Comparison of ENCODE assay signal across 13 mouse cellular contexts in the genomic region with DNA sequence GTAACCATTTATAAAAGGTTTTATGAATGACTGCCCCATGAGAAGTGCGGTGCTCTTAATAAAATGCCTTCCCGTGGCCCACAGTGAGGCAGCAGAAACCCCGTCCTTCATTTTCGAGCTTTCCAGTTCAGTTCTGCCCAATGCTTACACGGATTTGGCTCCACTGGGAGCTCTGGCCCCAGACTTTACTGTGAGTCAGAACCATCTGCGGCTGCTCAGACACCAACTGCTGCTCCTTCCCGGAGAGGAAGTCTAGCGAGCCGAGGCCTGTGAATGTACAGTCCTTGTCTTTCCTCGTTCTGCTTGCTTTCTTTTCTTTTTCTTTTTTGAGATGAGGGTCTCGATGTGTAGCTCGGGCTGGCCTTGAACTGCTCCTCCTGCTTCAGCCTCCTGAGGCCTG. TPM values are rescaled to one million over a fixed set of nuclear protein-coding genes. Genes with fewer than 3 reads are reported as not detected.
DNase-seq lines count a peak whose midpoint lies in the region; ATAC-seq and TF ChIP-seq lines count a peak whose summit lies in the region.
"Had no signal": no experiment of that assay in that cellular context is flagged by ENCODE, and none has a peak within 500 bp of the region (broad histone marks: within the 10 kb centered on the region; RNA-seq: fewer than 3 reads in every experiment).

No protein-coding gene starts in this region.

- H3K4me3 ChIP-seq in heart, embryonic 12.5 days, result no peak overlapping the region
- no peak overlapping the region for H3K4me3 ChIP-seq in hindbrain, postnatal 0 days (ENCODE audit: low read length)
- H3K4me3 ChIP-seq: limb, embryonic 15.5 days; lung, embryonic 15.5 days; myocyte had no signal

- intact Hi-C loops in heart, postnatal 10 days (cut with DNase I), result no loop called here

- H3K27me3 ChIP-seq in heart, embryonic 12.5 days (replicated peaks), result no peaks in the 10 kb centered on the region
- H3K27me3 ChIP-seq in hindbrain, postnatal 0 days (ENCODE audit: insufficient read depth, low read length), result no peaks in the 10 kb centered on the region
- H3K27me3 ChIP-seq: limb, embryonic 15.5 days; lung, embryonic 15.5 days had no signal

- H3K9me3 ChIP-seq in heart, embryonic 12.5 days (replicated peaks), result peaks cover 4% of the 10 kb centered on the region; the same call in 1 of the 2 replicates
- H3K9me3 ChIP-seq in hindbrain, postnatal 0 days (ENCODE audit: low read length), result no peaks in the 10 kb centered on the region
- H3K9me3 ChIP-seq: limb, embryonic 15.5 days; lung, embryonic 15.5 days had no signal

- peak; percentile 12 to 26 for DNase-seq in heart, postnatal 10 days
- peak; percentile 66 to 68 for DNase-seq in cerebellum, postnatal 36 days
- peak; percentile 45 to 67 for DNase-seq in layer of hippocampus, postnatal 14 days (ENCODE audit: low spot score in 2 of 2)
- peak; percentile 68 for DNase-seq in right cerebral cortex, postnatal 25 days
- DNase-seq in ovary, adult 18-20 months (ENCODE audit: low spot score), result no peak
- DNase-seq in hindbrain, postnatal 0 days (ENCODE audit: low spot score), result no peak
- DNase-seq: gastrocnemius, postnatal 25 days; kidney, postnatal 14 days had no signal

- peaks cover 64% of the 10 kb centered on the region for H3K36me3 ChIP-seq in heart, embryonic 12.5 days
- peaks cover 8% of the 10 kb centered on the region; the same call in 1 of the 2 replicates for H3K36me3 ChIP-seq in hindbrain, postnatal 0 days (ENCODE audit: insufficient read depth, low read length)

- no peak overlapping the region for H3K4me2 ChIP-seq in heart, embryonic 12.5 days
- H3K4me2 ChIP-seq in hindbrain, postnatal 0 days (ENCODE audit: low read depth, low read length), result no peak overlapping the region
- H3K4me2 ChIP-seq: limb, embryonic 15.5 days; lung, embryonic 15.5 days had no signal

- 92% methylated on average over 12 of the region's 12 CpGs for WGBS in heart, embryonic 12.5 days
- 83% methylated on average over 12 of the region's 12 CpGs for WGBS in hindbrain, postnatal 0 days

- TF ChIP-seq CTCF in hindbrain, postnatal 0 days (IDR thresholded peaks at IDR 0.05; ENCODE audit: low read depth), result no peak

- no peak overlapping the region for H3K27ac ChIP-seq in heart, embryonic 12.5 days (ENCODE audit: poor library complexity, severe bottlenecking)
- H3K27ac ChIP-seq in hindbrain, postnatal 0 days, result no peak overlapping the region
- H3K27ac ChIP-seq: limb, embryonic 15.5 days; lung, embryonic 15.5 days had no signal

- no peaks in the 10 kb centered on the region for H3K4me1 ChIP-seq in heart, embryonic 12.5 days (replicated peaks)
- no peaks in the 10 kb centered on the region for H3K4me1 ChIP-seq in hindbrain, postnatal 0 days (ENCODE audit: insufficient read depth, low read length)
- H3K4me1 ChIP-seq: limb, embryonic 15.5 days; lung, embryonic 15.5 days had no signal

- no peak overlapping the region for H3K9ac ChIP-seq in heart, embryonic 12.5 days
- H3K9ac ChIP-seq in hindbrain, postnatal 0 days (replicated peaks; ENCODE audit: low read length), result no peak overlapping the region
- H3K9ac ChIP-seq: limb, embryonic 15.5 days; lung, embryonic 15.5 days had no signal

- ATAC-seq in heart, embryonic 12.5 days (ENCODE audit: insufficient number of reproducible peaks, low FRiP score), result no peak
- no peak for ATAC-seq in inflammation-experienced regulatory T-cells, adult 6 months
- no peak for ATAC-seq in hindbrain, postnatal 0 days

RNA-seq across cellular contexts. Expression of a gene that starts 35.4 kb away (rescaled TPM):
- 1 to 10 TPM; 9.4 to 9.5 TPM for total RNA-seq in heart, postnatal 10 days (2021)
- polyA plus RNA-seq in heart, embryonic 12.5 days (2016; fragmentation: Nextera tagmentation; extraction: Ambion mirVana), result 17.7 and 18.9 TPM in 2 replicates
- 10 to 100 TPM; 17.3 to 18.0 TPM for total RNA-seq in layer of hippocampus, postnatal 14 days (2021)
- polyA plus RNA-seq in inflammation-experienced regulatory T-cells, adult 6 months (2017; shearing (Covaris generic)), result 10 to 100 TPM; 30.4 to 35.1 (median 33.9) TPM
- total RNA-seq in hindbrain, postnatal 0 days (2014; rRNA removed), result 20.5 and 22.7 TPM in 2 replicates
- 17.6 and 18.1 TPM in 2 replicates for polyA plus RNA-seq in hindbrain, postnatal 0 days (2015; fragmentation: Nextera tagmentation; extraction: Ambion mirVana)

RNA-seq across cellular contexts. Expression of a gene that starts 35.4 kb away (rescaled TPM):
- 10 to 100 TPM; 44.3 to 46.8 TPM for total RNA-seq in heart, postnatal 10 days (2021)
- 62.8 and 65.3 TPM in 2 replicates for polyA plus RNA-seq in heart, embryonic 12.5 days (2016; fragmentation: Nextera tagmentation; extraction: Ambion mirVana)
- 10 to 100 TPM; 61.8 to 62.4 TPM for total RNA-seq in layer of hippocampus, postnatal 14 days (2021)
- 100 to 1,000 TPM; 108 to 150 (median 130) TPM for polyA plus RNA-seq in inflammation-experienced regulatory T-cells, adult 6 months (2017; shearing (Covaris generic))
- 14.9 and 21.5 TPM in 2 replicates for total RNA-seq in hindbrain, postnatal 0 days (2014; rRNA removed)
- 52.3 and 57.2 TPM in 2 replicates for polyA plus RNA-seq in hindbrain, postnatal 0 days (2015; fragmentation: Nextera tagmentation; extraction: Ambion mirVana)

Comparison
In these comparisons a context has a peak if more than half of its experiments do, and no peak if none do; other contexts are left out.
1. DNase-seq: peak in heart, postnatal 10 days (2 of 2), cerebellum, postnatal 36 days (2 of 2), layer of hippocampus, postnatal 14 days (2 of 2) and right cerebral cortex, postnatal 25 days (single experiment); none in ovary, adult 18-20 months (single experiment) and hindbrain, postnatal 0 days (single experiment).